Mouse (Mus musculus) thymus, adult 2 months (tissue): Measurements from ENCODE around the gene Wdr37.

Experiments
- CTCF ChIP-seq: fragments of 200-500 bp; IDR thresholded peaks from 2 replicates; pipeline ENCODE4 v1.5.1; 2012; ENCODE audit warnings: mild to moderate bottlenecking, control low read depth, low read length, moderate library complexity, borderline replicate concordance; ENCODE audit not compliant: control insufficient read depth, poor library complexity, insufficient read depth; ENCODE audit errors: extremely low read depth
- POLR2A ChIP-seq: fragments of 200-500 bp; IDR thresholded peaks from 2 replicates; pipeline ENCODE4 v1.6.1; 2012; ENCODE audit warnings: mild to moderate bottlenecking, low read length, control low read depth, moderate library complexity; ENCODE audit not compliant: control insufficient read depth, poor library complexity, insufficient read depth; ENCODE audit errors: extremely low read depth

DNA sequence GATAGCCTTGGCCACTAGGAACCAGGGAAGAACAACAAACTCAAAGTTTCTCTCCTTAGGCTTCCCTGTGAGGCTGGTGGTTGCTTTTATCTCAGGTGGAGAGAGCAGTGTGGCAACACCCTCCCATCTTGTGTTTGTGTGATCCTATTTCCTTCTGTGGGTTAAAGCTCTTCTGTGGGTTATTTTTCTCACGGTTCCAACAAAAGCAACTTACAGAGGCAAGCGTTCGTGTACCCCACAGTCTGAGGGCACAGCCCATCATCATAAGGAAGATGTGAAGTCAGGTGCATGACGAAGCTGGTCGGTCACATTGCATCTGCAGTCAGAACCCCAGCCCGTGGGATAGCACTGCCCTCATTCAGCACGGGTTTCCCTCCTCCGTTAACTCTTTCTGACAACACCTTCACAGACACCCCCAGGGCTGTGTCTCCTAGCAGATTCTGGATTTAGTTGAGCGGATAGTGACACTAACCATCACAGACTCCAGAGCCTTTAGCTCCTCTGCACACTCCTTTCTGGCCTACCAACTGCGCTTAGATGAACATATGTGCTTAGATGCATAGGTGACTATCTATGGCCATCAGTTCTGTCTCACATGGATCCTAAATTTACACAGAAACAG, 87.9 kb downstream of the Wdr37 start:
- no peak for TF ChIP-seq CTCF
- no peak for TF ChIP-seq POLR2A
